Mouse (Mus musculus): ENCODE results near the gene Ltv1. TPM values are rescaled to one million over a fixed set of nuclear protein-coding genes. Genes with fewer than 3 reads are reported as not detected.

Gene Ltv1
- polyA plus RNA-seq, 1 experiment from 2014 or later, result 77.6 TPM

DNA sequence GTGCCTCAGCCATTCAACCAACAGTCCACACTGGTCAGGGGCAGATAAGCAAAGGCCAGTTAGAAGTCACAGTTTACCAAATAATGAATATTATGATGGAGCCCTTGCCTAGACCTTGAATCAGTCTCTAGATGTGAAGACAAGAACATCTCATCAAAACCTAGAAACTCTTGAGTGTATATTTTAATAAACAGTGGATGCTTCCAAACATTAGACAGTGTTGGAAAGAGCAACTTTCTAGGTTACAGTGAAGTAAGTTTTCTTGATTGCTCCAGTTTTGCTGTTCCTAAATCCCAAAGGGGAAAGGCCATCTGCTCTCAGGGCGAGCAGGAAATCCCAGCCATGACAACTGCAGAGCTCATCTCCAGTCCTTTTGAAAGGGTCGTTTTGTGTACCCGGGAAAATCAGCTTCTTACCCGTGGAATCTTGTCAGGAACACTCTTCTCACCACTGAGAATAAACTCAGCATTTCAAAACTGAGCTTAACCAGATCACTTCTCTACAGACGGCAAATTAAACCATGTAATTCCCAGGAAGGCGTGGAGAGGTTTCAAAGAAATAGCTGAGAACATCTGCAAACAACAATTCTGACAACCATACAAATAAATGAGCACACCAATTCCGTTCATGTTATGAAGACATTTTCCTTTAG is 14.9 kb downstream of the Ltv1 start, which contains the start of gene Zc2hc1b:
TSS of gene Zc2hc1b (minus strand) at position 51 of the 652 bp plus-strand sequence.
- Histone ChIP-seq H3K36me3 (ENCODE audit: control insufficient read depth, insufficient read depth, low read length) (peaks cover 14% of the 10 kb centered on the region; the same call in 1 of the 2 replicates), H3K27ac (ENCODE audit: low read depth, low read length) (no peak within 1 kb of the TSS), H3K9ac (ENCODE audit: low read length) (no peak within 1 kb of the TSS), H3K9me3 (ENCODE audit: control insufficient read depth, low read length) (no peaks in the 10 kb centered on the region), H3K27me3 (ENCODE audit: control insufficient read depth, insufficient read depth, low read length) (no peaks in the 10 kb centered on the region), H3K4me2 (no peak within 1 kb of the TSS), H3K4me3 (ENCODE audit: low read depth, low read length) (no peak within 1 kb of the TSS), H3K4me1 (ENCODE audit: control insufficient read depth, insufficient read depth, low read length) (no peaks in the 10 kb centered on the region)
- WGBS, result 73% methylated on average over 7 of the region's 7 CpGs
- no peak for ATAC-seq (ENCODE audit: low FRiP score)
- no peak for DNase-seq (ENCODE audit: low spot score, missing footprints)

DNA sequence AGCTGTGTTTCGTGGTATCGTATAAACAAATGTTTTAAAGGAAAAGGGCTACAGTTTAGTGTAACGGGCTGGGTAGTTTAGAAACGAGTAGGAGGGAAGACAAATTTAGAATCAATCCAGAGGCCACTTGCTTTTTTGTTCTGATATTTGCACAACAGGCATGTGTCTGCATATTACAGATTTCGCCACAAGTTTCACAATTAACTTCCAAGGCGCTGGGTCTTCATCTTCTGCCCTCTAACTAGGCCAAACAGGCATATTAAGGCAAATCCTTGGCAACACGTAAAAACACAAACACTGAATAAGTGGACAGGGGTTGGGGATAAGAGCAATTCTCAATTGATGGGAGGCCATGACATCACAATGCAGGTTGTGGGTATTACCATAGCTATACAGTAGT is 17.1 kb downstream of the Ltv1 start:
- ATAC-seq (ENCODE audit: low FRiP score), result no peak
- Histone ChIP-seq H3K36me3 (ENCODE audit: control insufficient read depth, insufficient read depth, low read length) (peaks cover 6% of the 10 kb centered on the region; the same call in 1 of the 2 replicates), H3K27ac (ENCODE audit: low read depth, low read length) (no peak overlapping the region)

DNA sequence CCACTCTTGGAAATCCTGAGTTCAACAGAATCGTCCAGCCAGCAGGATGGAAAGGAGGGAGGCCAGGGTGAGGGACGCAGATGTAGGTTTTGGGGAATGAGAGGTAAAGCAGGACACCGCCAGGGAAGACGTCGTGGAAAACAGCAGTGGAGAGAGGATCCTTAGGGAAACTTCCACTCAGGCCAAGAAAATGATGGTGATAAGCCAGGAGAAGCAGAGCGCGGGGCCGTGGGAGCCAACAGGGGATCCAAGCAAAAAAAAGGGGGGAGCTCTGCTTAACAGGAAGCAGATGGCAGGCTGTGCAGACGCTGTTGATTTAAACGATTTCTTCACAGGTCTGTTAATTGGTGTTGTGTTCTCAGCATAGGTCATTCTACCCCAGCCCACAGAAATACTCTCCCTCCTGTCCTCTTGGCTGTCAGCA is 20.2 kb downstream of the Ltv1 start:
- DNase-seq (ENCODE audit: low spot score, missing footprints), result no peak
- no peaks in the 10 kb centered on the region for H3K36me3 ChIP-seq (ENCODE audit: control insufficient read depth, insufficient read depth, low read length)
- 0 out of 2 replicates have a peak, but pooled peaks have one; percentile 16 for ATAC-seq (ENCODE audit: low FRiP score)
- no peaks in the 10 kb centered on the region for H3K9me3 ChIP-seq (ENCODE audit: control insufficient read depth, low read length)
- H3K27ac ChIP-seq (ENCODE audit: low read depth, low read length), result no peak overlapping the region
- H3K4me2 ChIP-seq, result no peak overlapping the region
- no peak overlapping the region for H3K9ac ChIP-seq (ENCODE audit: low read length)
- WGBS, result 74% methylated on average over 10 of the region's 10 CpGs
- H3K4me1 ChIP-seq (ENCODE audit: control insufficient read depth, insufficient read depth, low read length), result no peaks in the 10 kb centered on the region
- H3K27me3 ChIP-seq (ENCODE audit: control insufficient read depth, insufficient read depth, low read length), result no peaks in the 10 kb centered on the region
- H3K4me3 ChIP-seq (ENCODE audit: low read depth, low read length), result no peak overlapping the region

More for the DNA sequence above, 17.1 kb downstream of the Ltv1 start:
- Histone ChIP-seq H3K9me3 (ENCODE audit: control insufficient read depth, low read length) (no peaks in the 10 kb centered on the region), H3K4me3 (ENCODE audit: low read depth, low read length) (no peak overlapping the region), H3K27me3 (ENCODE audit: control insufficient read depth, insufficient read depth, low read length) (no peaks in the 10 kb centered on the region), H3K9ac (ENCODE audit: low read length) (no peak overlapping the region), H3K4me2 (no peak overlapping the region), H3K4me1 (ENCODE audit: control insufficient read depth, insufficient read depth, low read length) (no peaks in the 10 kb centered on the region)
- 93% methylated on average over 7 of the region's 7 CpGs for WGBS
- DNase-seq (ENCODE audit: low spot score, missing footprints), result no peak

GRCm38 (mm10) chr10:13171461-13171860 is 21.5 kb downstream of the Ltv1 start:
- H3K27ac ChIP-seq (ENCODE audit: low read depth, low read length), result no peak overlapping the region
- no peaks in the 10 kb centered on the region for H3K4me1 ChIP-seq (ENCODE audit: control insufficient read depth, insufficient read depth, low read length)
- no peaks in the 10 kb centered on the region for H3K36me3 ChIP-seq (ENCODE audit: control insufficient read depth, insufficient read depth, low read length)
- WGBS, result 73% methylated on average over 2 of the region's 2 CpGs
- DNase-seq (ENCODE audit: low spot score, missing footprints) (no peak), ATAC-seq (ENCODE audit: low FRiP score) (no peak)
- H3K4me3 ChIP-seq (ENCODE audit: low read depth, low read length), result no peak overlapping the region
- H3K27me3 ChIP-seq (ENCODE audit: control insufficient read depth, insufficient read depth, low read length), result no peaks in the 10 kb centered on the region
- no peak overlapping the region for H3K4me2 ChIP-seq
- no peak overlapping the region for H3K9ac ChIP-seq (ENCODE audit: low read length)
- H3K9me3 ChIP-seq (ENCODE audit: control insufficient read depth, low read length), result no peaks in the 10 kb centered on the region

- Histone ChIP-seq H3K36me3 (ENCODE audit: control insufficient read depth, insufficient read depth, low read length) (no peaks in the 10 kb centered on the region), H3K9ac (ENCODE audit: low read length) (no peak overlapping the region), H3K27me3 (ENCODE audit: control insufficient read depth, insufficient read depth, low read length) (no peaks in the 10 kb centered on the region), H3K9me3 (ENCODE audit: control insufficient read depth, low read length) (no peaks in the 10 kb centered on the region), H3K27ac (ENCODE audit: low read depth, low read length) (no peak overlapping the region), H3K4me3 (ENCODE audit: low read depth, low read length) (no peak overlapping the region), H3K4me1 (ENCODE audit: control insufficient read depth, insufficient read depth, low read length) (no peaks in the 10 kb centered on the region), H3K4me2 (no peak overlapping the region)
- ATAC-seq (ENCODE audit: low FRiP score), result no peak
- 60% methylated on average over 12 of the region's 12 CpGs for WGBS
- no peak for DNase-seq (ENCODE audit: low spot score, missing footprints)
Observed at GRCm38 (mm10) chr10:13170739-13171448, 22.1 kb downstream of the Ltv1 start.

- H3K27me3 ChIP-seq (ENCODE audit: control insufficient read depth, insufficient read depth, low read length), result no peaks in the 10 kb centered on the region
- no peak overlapping the region for H3K4me2 ChIP-seq
- no peak overlapping the region for H3K9ac ChIP-seq (ENCODE audit: low read length)
- ATAC-seq (ENCODE audit: low FRiP score) (no peak), DNase-seq (ENCODE audit: low spot score, missing footprints) (no peak)
- no peaks in the 10 kb centered on the region for H3K36me3 ChIP-seq (ENCODE audit: control insufficient read depth, insufficient read depth, low read length)
- 85% methylated on average over 5 of the region's 5 CpGs for WGBS
- no peak overlapping the region for H3K27ac ChIP-seq (ENCODE audit: low read depth, low read length)
- no peaks in the 10 kb centered on the region for H3K4me1 ChIP-seq (ENCODE audit: control insufficient read depth, insufficient read depth, low read length)
- no peak overlapping the region for H3K4me3 ChIP-seq (ENCODE audit: low read depth, low read length)
- no peaks in the 10 kb centered on the region for H3K9me3 ChIP-seq (ENCODE audit: control insufficient read depth, low read length)
Observed at GRCm38 (mm10) chr10:13168461-13168860, 24.5 kb downstream of the Ltv1 start.

GRCm38 (mm10) chr10:13162031-13162430 is 30.9 kb downstream of the Ltv1 start:
- no peaks in the 10 kb centered on the region for H3K27me3 ChIP-seq (ENCODE audit: control insufficient read depth, insufficient read depth, low read length)
- no peak overlapping the region for H3K27ac ChIP-seq (ENCODE audit: low read depth, low read length)
- H3K4me3 ChIP-seq (ENCODE audit: low read depth, low read length), result no peak overlapping the region
- 90% methylated on average over 4 of the region's 4 CpGs for WGBS
- no peak for DNase-seq (ENCODE audit: low spot score, missing footprints)
- H3K9ac ChIP-seq (ENCODE audit: low read length), result no peak overlapping the region
- H3K36me3 ChIP-seq (ENCODE audit: control insufficient read depth, insufficient read depth, low read length), result no peaks in the 10 kb centered on the region
- H3K4me2 ChIP-seq, result no peak overlapping the region
- H3K9me3 ChIP-seq (ENCODE audit: control insufficient read depth, low read length), result peaks cover 3% of the 10 kb centered on the region; the same call in 1 of the 2 replicates
- no peak for ATAC-seq (ENCODE audit: low FRiP score)
- no peaks in the 10 kb centered on the region for H3K4me1 ChIP-seq (ENCODE audit: control insufficient read depth, insufficient read depth, low read length)

DNA sequence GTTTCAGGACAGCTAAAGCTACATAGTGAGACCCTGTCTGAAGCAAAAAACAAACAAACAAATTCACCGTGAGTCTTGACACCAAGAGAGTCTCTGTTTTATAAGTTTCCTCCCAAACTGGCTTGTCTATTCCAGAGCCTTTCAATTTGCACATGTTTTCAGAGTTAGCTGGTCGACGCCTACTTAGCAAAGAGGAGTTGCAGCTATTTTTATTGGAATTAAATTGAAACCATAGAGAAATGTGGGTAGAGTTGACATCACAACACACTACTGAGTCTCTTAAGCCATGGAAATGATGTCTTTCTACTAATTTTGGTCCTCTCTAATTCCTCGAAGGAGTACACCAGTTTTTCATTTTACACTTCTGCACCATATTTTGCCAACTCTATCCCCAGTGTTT is 32.1 kb downstream of the Ltv1 start:
- DNase-seq (ENCODE audit: low spot score, missing footprints) (no peak), ATAC-seq (ENCODE audit: low FRiP score) (no peak)
- H3K4me1 ChIP-seq (ENCODE audit: control insufficient read depth, insufficient read depth, low read length), result no peaks in the 10 kb centered on the region
- no peaks in the 10 kb centered on the region for H3K36me3 ChIP-seq (ENCODE audit: control insufficient read depth, insufficient read depth, low read length)
- H3K9me3 ChIP-seq (ENCODE audit: control insufficient read depth, low read length), result peaks cover 3% of the 10 kb centered on the region; the same call in 1 of the 2 replicates
- H3K27ac ChIP-seq (ENCODE audit: low read depth, low read length), result no peak overlapping the region
- no peak overlapping the region for H3K4me3 ChIP-seq (ENCODE audit: low read depth, low read length)
- H3K4me2 ChIP-seq, result no peak overlapping the region
- WGBS, result 90% methylated on average over 4 of the region's 4 CpGs
- no peaks in the 10 kb centered on the region for H3K27me3 ChIP-seq (ENCODE audit: control insufficient read depth, insufficient read depth, low read length)
- H3K9ac ChIP-seq (ENCODE audit: low read length), result no peak overlapping the region

DNA sequence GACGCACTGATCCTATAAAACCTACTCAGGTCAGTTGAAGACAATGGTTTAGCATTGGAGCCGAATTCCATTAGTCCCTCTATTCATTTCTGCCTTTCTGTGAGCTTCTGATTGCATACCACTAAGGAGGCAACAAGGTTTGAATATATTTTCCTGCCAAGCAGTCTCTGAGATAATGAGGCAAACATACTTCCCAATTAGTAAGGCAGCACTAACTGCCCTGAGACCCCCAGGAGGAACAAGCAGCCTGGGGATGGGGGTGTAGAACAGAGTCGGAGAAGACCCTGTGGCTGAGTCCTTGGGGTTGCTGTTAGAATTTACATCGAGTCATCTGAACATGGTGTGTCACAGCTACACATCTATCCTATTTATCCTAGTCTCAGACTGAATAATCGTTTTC is 37.6 kb downstream of the Ltv1 start:
- Histone ChIP-seq H3K4me2 (no peak overlapping the region), H3K27ac (ENCODE audit: low read depth, low read length) (no peak overlapping the region), H3K4me3 (ENCODE audit: low read depth, low read length) (no peak overlapping the region), H3K4me1 (ENCODE audit: control insufficient read depth, insufficient read depth, low read length) (no peaks in the 10 kb centered on the region), H3K27me3 (ENCODE audit: control insufficient read depth, insufficient read depth, low read length) (no peaks in the 10 kb centered on the region), H3K9me3 (ENCODE audit: control insufficient read depth, low read length) (peaks cover 3% of the 10 kb centered on the region; the same call in 1 of the 2 replicates), H3K9ac (ENCODE audit: low read length) (no peak overlapping the region), H3K36me3 (ENCODE audit: control insufficient read depth, insufficient read depth, low read length) (no peaks in the 10 kb centered on the region)
- no peak for DNase-seq (ENCODE audit: low spot score, missing footprints)
- 83% methylated on average over 5 of the region's 5 CpGs for WGBS
- ATAC-seq (ENCODE audit: low FRiP score), result no peak

Measured in midbrain, embryonic 11.5 days (tissue).